Mouse (Mus musculus): Measurements from ENCODE around the gene Uck2. TPM values are rescaled to one million over a fixed set of nuclear protein-coding genes. Genes with fewer than 3 reads are reported as not detected.
A peak's percentile ranks its signal among the peaks of the same experiment; 100 is the strongest.

Uck2 gene
- polyA plus RNA-seq, 1 experiment from 2014 or later, result 58.4 TPM

- Histone ChIP-seq H3K27me3 (no peaks in the 10 kb centered on the region), H3K4me2 (no peak overlapping the region), H3K4me1 (replicated peaks) (peaks cover 73% of the 10 kb centered on the region), H3K9ac (no peak overlapping the region), H3K4me3 (no peak overlapping the region), H3K9me3 (no peaks in the 10 kb centered on the region), H3K36me3 (no peaks in the 10 kb centered on the region), H3K27ac (no peak overlapping the region)
- ATAC-seq (ENCODE audit: low FRiP score), result no peak
- WGBS, result 78% methylated on average over 9 of the region's 9 CpGs
Observed at GRCm38 (mm10) chr1:167245180-167245641, 39.9 kb downstream of the Uck2 start.

- WGBS, result 34% methylated on average over 7 of the region's 7 CpGs
- Histone ChIP-seq H3K27me3 (no peaks in the 10 kb centered on the region), H3K9me3 (no peaks in the 10 kb centered on the region), H3K9ac (peak overlapping the region; percentile 19; the same call in 1 of the 2 replicates), H3K36me3 (no peaks in the 10 kb centered on the region), H3K27ac (peak overlapping the region; percentile 2; the same call in 1 of the 2 replicates), H3K4me1 (replicated peaks) (peaks cover 73% of the 10 kb centered on the region), H3K4me3 (no peak overlapping the region), H3K4me2 (no peak overlapping the region)
- 0 out of 2 replicates have a peak, but pooled peaks have one; percentile 13 for ATAC-seq (ENCODE audit: low FRiP score)
Observed at GRCm38 (mm10) chr1:167242191-167242681, 42.9 kb downstream of the Uck2 start.

GRCm38 (mm10) chr1:167241487-167241886 is 43.6 kb downstream of the Uck2 start:
- Histone ChIP-seq H3K27ac (no peak overlapping the region), H3K27me3 (no peaks in the 10 kb centered on the region), H3K4me2 (no peak overlapping the region), H3K9ac (no peak overlapping the region), H3K4me3 (no peak overlapping the region), H3K36me3 (no peaks in the 10 kb centered on the region), H3K4me1 (replicated peaks) (peaks cover 65% of the 10 kb centered on the region), H3K9me3 (no peaks in the 10 kb centered on the region)
- WGBS, result 68% methylated on average over 3 of the region's 3 CpGs
- ATAC-seq (ENCODE audit: low FRiP score), result no peak

- H3K9ac ChIP-seq, result no peak overlapping the region
- no peaks in the 10 kb centered on the region for H3K27me3 ChIP-seq
- H3K36me3 ChIP-seq, result peaks cover 11% of the 10 kb centered on the region
- H3K4me3 ChIP-seq, result no peak overlapping the region
- 20% methylated on average over 5 of the region's 5 CpGs for WGBS
- no peak overlapping the region for H3K4me2 ChIP-seq
- H3K4me1 ChIP-seq (replicated peaks), result peaks cover 61% of the 10 kb centered on the region
- ATAC-seq (ENCODE audit: low FRiP score), result no peak
- H3K27ac ChIP-seq, result peak overlapping the region; percentile 23; the same call in 1 of the 2 replicates
- H3K9me3 ChIP-seq, result no peaks in the 10 kb centered on the region
Observed at GRCm38 (mm10) chr1:167240361-167240760, 44.8 kb downstream of the Uck2 start.

- Histone ChIP-seq H3K36me3 (peaks cover 15% of the 10 kb centered on the region), H3K4me2 (no peak overlapping the region), H3K4me3 (no peak overlapping the region), H3K9me3 (no peaks in the 10 kb centered on the region), H3K4me1 (replicated peaks) (peaks cover 57% of the 10 kb centered on the region), H3K27ac (peak overlapping the region; percentile 23), H3K27me3 (no peaks in the 10 kb centered on the region), H3K9ac (no peak overlapping the region)
- ATAC-seq (ENCODE audit: low FRiP score), result 0 out of 2 replicates have a peak, but pooled peaks have one; percentile 26
- WGBS, result 34% methylated on average over 12 of the region's 12 CpGs
Observed at GRCm38 (mm10) chr1:167239916-167240315, 45.2 kb downstream of the Uck2 start.

GRCm38 (mm10) chr1:167237798-167238197 is 47.3 kb downstream of the Uck2 start:
- no peaks in the 10 kb centered on the region for H3K9me3 ChIP-seq
- H3K9ac ChIP-seq, result no peak overlapping the region
- WGBS, result 78% methylated on average over 11 of the region's 11 CpGs
- no peak overlapping the region for H3K27ac ChIP-seq
- H3K4me3 ChIP-seq, result no peak overlapping the region
- ATAC-seq (ENCODE audit: low FRiP score), result no peak
- H3K36me3 ChIP-seq, result peaks cover 29% of the 10 kb centered on the region
- no peak overlapping the region for H3K4me2 ChIP-seq
- H3K4me1 ChIP-seq (replicated peaks), result peaks cover 46% of the 10 kb centered on the region
- no peaks in the 10 kb centered on the region for H3K27me3 ChIP-seq

GRCm38 (mm10) chr1:167236790-167237189 is 48.3 kb downstream of the Uck2 start:
- Histone ChIP-seq H3K27ac (no peak overlapping the region), H3K27me3 (no peaks in the 10 kb centered on the region), H3K9me3 (no peaks in the 10 kb centered on the region), H3K36me3 (peaks cover 40% of the 10 kb centered on the region), H3K4me1 (replicated peaks) (peaks cover 36% of the 10 kb centered on the region), H3K4me3 (no peak overlapping the region), H3K9ac (no peak overlapping the region), H3K4me2 (no peak overlapping the region)
- ATAC-seq (ENCODE audit: low FRiP score), result no peak
- 78% methylated on average over 8 of the region's 8 CpGs for WGBS

GRCm38 (mm10) chr1:167234344-167234743 is 50.8 kb downstream of the Uck2 start:
- WGBS, result 95% methylated on average over 10 of the region's 10 CpGs
- no peak overlapping the region for H3K4me3 ChIP-seq

GRCm38 (mm10) chr1:167232918-167233317 is 52.2 kb downstream of the Uck2 start:
- no peak for ATAC-seq (ENCODE audit: low FRiP score)
- Histone ChIP-seq H3K27me3 (no peaks in the 10 kb centered on the region), H3K9me3 (no peaks in the 10 kb centered on the region), H3K4me2 (no peak overlapping the region), H3K4me3 (no peak overlapping the region), H3K36me3 (peaks cover 56% of the 10 kb centered on the region), H3K9ac (no peak overlapping the region), H3K4me1 (replicated peaks) (0 out of 2 replicates have a peak, but pooled peaks cover 3% of the 10 kb centered on the region), H3K27ac (no peak overlapping the region)
- WGBS, result 77% methylated on average over 7 of the region's 7 CpGs

More at GRCm38 (mm10) chr1:167234344-167234743, 50.8 kb downstream of the Uck2 start:
- no peak overlapping the region for H3K27ac ChIP-seq
- peaks cover 42% of the 10 kb centered on the region for H3K36me3 ChIP-seq
- peaks cover 12% of the 10 kb centered on the region; the same call in 1 of the 2 replicates for H3K4me1 ChIP-seq (replicated peaks)
- ATAC-seq (ENCODE audit: low FRiP score), result no peak
- no peak overlapping the region for H3K9ac ChIP-seq
- H3K9me3 ChIP-seq, result no peaks in the 10 kb centered on the region
- no peak overlapping the region for H3K4me2 ChIP-seq
- H3K27me3 ChIP-seq, result no peaks in the 10 kb centered on the region

GRCm38 (mm10) chr1:167231612-167232283 is 53.4 kb downstream of the Uck2 start:
- Histone ChIP-seq H3K27ac (no peak overlapping the region), H3K9ac (no peak overlapping the region), H3K27me3 (no peaks in the 10 kb centered on the region), H3K4me3 (no peak overlapping the region), H3K9me3 (no peaks in the 10 kb centered on the region), H3K4me2 (no peak overlapping the region), H3K36me3 (peaks cover 68% of the 10 kb centered on the region), H3K4me1 (replicated peaks) (no peaks in the 10 kb centered on the region)
- ATAC-seq (ENCODE audit: low FRiP score), result no peak
- WGBS, result 80% methylated on average over 17 of the region's 17 CpGs

- 0 out of 2 replicates have a peak, but pooled peaks have one; percentile 25 for ATAC-seq (ENCODE audit: low FRiP score)
Observed at GRCm38 (mm10) chr1:167230930-167231611, 54.0 kb downstream of the Uck2 start.

GRCm38 (mm10) chr1:167222382-167223010 is 62.6 kb downstream of the Uck2 start:
- Histone ChIP-seq H3K27ac (no peak overlapping the region), H3K4me2 (no peak overlapping the region), H3K4me3 (no peak overlapping the region), H3K9me3 (no peaks in the 10 kb centered on the region), H3K4me1 (replicated peaks) (no peaks in the 10 kb centered on the region), H3K9ac (no peak overlapping the region), H3K36me3 (peaks cover 38% of the 10 kb centered on the region), H3K27me3 (no peaks in the 10 kb centered on the region)
- no peak for ATAC-seq (ENCODE audit: low FRiP score)
- 86% methylated on average over 9 of the region's 9 CpGs for WGBS

More at GRCm38 (mm10) chr1:167230930-167231611, 54.0 kb downstream of the Uck2 start:
- H3K27ac ChIP-seq, result no peak overlapping the region
- no peak overlapping the region for H3K4me3 ChIP-seq
- no peaks in the 10 kb centered on the region for H3K4me1 ChIP-seq (replicated peaks)
- no peak overlapping the region for H3K4me2 ChIP-seq
- WGBS, result 91% methylated on average over 17 of the region's 17 CpGs
- no peak overlapping the region for H3K9ac ChIP-seq
- H3K36me3 ChIP-seq, result peaks cover 71% of the 10 kb centered on the region
- H3K9me3 ChIP-seq, result no peaks in the 10 kb centered on the region
- no peaks in the 10 kb centered on the region for H3K27me3 ChIP-seq
